Comparison of ENCODE assay signal across 8 mouse cellular contexts in genomic region chr11:62554163-62554855, GRCm38 (mm10). TPM values are rescaled to one million over a fixed set of nuclear protein-coding genes. Genes with fewer than 3 reads are reported as not detected.
DNase-seq lines count a peak whose midpoint lies in the region; ATAC-seq and TF ChIP-seq lines count a peak whose summit lies in the region.

No protein-coding gene starts in this region.

- H3K36me3 ChIP-seq in kidney, embryonic 16.5 days (ENCODE audit: insufficient read depth, low read length) = peaks cover 24% of the 10 kb centered on the region; the same call in 1 of the 2 replicates
- peaks cover 10% of the 10 kb centered on the region for H3K36me3 ChIP-seq in hindbrain, embryonic 16.5 days (ENCODE audit: control insufficient read depth, insufficient read depth, low read length)
- no peaks in the 10 kb centered on the region for H3K36me3 ChIP-seq in midbrain, embryonic 16.5 days (ENCODE audit: control insufficient read depth, insufficient read depth, low read length)
- H3K36me3 ChIP-seq in thymus, adult 2 months (ENCODE audit: control insufficient read depth, insufficient read depth, low read length) = peaks cover 21% of the 10 kb centered on the region

- H3K9ac ChIP-seq in kidney, embryonic 16.5 days (replicated peaks; ENCODE audit: low read length) = peak overlapping the region; percentile 42
- H3K9ac ChIP-seq in hindbrain, embryonic 16.5 days (ENCODE audit: low read depth, low read length) = 0 out of 2 replicates have a peak overlapping the region, but pooled peaks have one; percentile 22
- H3K9ac ChIP-seq in midbrain, embryonic 16.5 days (ENCODE audit: low read depth, low read length) = no peak overlapping the region; the same call in 1 of the 2 replicates

- no peak for DNase-seq in kidney, adult 9 months
- no peak for DNase-seq in right cerebral cortex, adult 18-20 months
- DNase-seq in thymus, adult 2 months = no peak
- DNase-seq in urinary bladder, postnatal 14 days (ENCODE audit: low spot score) = no peak

- no peaks in the 10 kb centered on the region for H3K27me3 ChIP-seq in kidney, embryonic 16.5 days (ENCODE audit: insufficient read depth, low read length)
- H3K27me3 ChIP-seq in hindbrain, embryonic 16.5 days (replicated peaks; ENCODE audit: control insufficient read depth, insufficient read depth, low read length) = no peaks in the 10 kb centered on the region
- H3K27me3 ChIP-seq in midbrain, embryonic 16.5 days (ENCODE audit: control insufficient read depth, insufficient read depth, low read depth, low read length) = no peaks in the 10 kb centered on the region
- H3K27me3 ChIP-seq in thymus, adult 2 months (ENCODE audit: control insufficient read depth, insufficient read depth, low read length) = no peaks in the 10 kb centered on the region

- H3K4me2 ChIP-seq in kidney, embryonic 16.5 days (replicated peaks; ENCODE audit: low read depth, low read length) = peak overlapping the region; percentile 98
- peak overlapping the region; percentile 80 for H3K4me2 ChIP-seq in hindbrain, embryonic 16.5 days (ENCODE audit: low read length)
- H3K4me2 ChIP-seq in midbrain, embryonic 16.5 days (ENCODE audit: low read length) = peak overlapping the region; percentile 99

- ATAC-seq in kidney, embryonic 16.5 days (ENCODE audit: low FRiP score, low TSS enrichment) = no peak
- ATAC-seq in hindbrain, embryonic 16.5 days = no peak
- ATAC-seq in midbrain, embryonic 16.5 days = no peak

- TF ChIP-seq POLR2A in bone marrow macrophage, adult 2 months (IDR thresholded peaks at IDR 0.05; ENCODE audit: borderline replicate concordance, low read depth, low read length) = no peak
- no peak for TF ChIP-seq POLR2A in thymus, adult 2 months (IDR thresholded peaks at IDR 0.05; ENCODE audit: control insufficient read depth, extremely low read depth, insufficient read depth, low read length, poor library complexity)

- no peaks in the 10 kb centered on the region for H3K9me3 ChIP-seq in kidney, embryonic 16.5 days (ENCODE audit: low read length)
- no peaks in the 10 kb centered on the region for H3K9me3 ChIP-seq in hindbrain, embryonic 16.5 days (ENCODE audit: control insufficient read depth, low read length)
- no peaks in the 10 kb centered on the region for H3K9me3 ChIP-seq in midbrain, embryonic 16.5 days (replicated peaks; ENCODE audit: control insufficient read depth, low read length, poor library complexity, severe bottlenecking)

- no peak overlapping the region for H3K27ac ChIP-seq in kidney, embryonic 16.5 days (ENCODE audit: low read length)
- no peak overlapping the region for H3K27ac ChIP-seq in bone marrow macrophage, adult 2 months (ENCODE audit: insufficient read depth, low read depth, low read length)
- H3K27ac ChIP-seq in hindbrain, embryonic 16.5 days (ENCODE audit: low read depth, low read length) = no peak overlapping the region
- H3K27ac ChIP-seq in midbrain, embryonic 16.5 days (ENCODE audit: low read length) = no peak overlapping the region
- no peak overlapping the region for H3K27ac ChIP-seq in thymus, adult 2 months (ENCODE audit: control insufficient read depth, insufficient read depth, low read length)

- H3K4me1 ChIP-seq in kidney, embryonic 16.5 days (ENCODE audit: insufficient read depth, low read length) = peaks cover 37% of the 10 kb centered on the region
- H3K4me1 ChIP-seq in bone marrow macrophage, adult 2 months (ENCODE audit: control insufficient read depth, insufficient read depth, low read length) = peaks cover 8% of the 10 kb centered on the region
- H3K4me1 ChIP-seq in hindbrain, embryonic 16.5 days (ENCODE audit: control insufficient read depth, insufficient read depth, low read depth, low read length) = peaks cover 25% of the 10 kb centered on the region
- H3K4me1 ChIP-seq in midbrain, embryonic 16.5 days (ENCODE audit: control insufficient read depth, insufficient read depth, low read length) = peaks cover 37% of the 10 kb centered on the region
- peaks cover 7% of the 10 kb centered on the region for H3K4me1 ChIP-seq in thymus, adult 2 months (replicated peaks; ENCODE audit: control insufficient read depth, insufficient read depth, low read length)

- TF ChIP-seq CTCF in bone marrow macrophage, adult 2 months (IDR thresholded peaks at IDR 0.05; ENCODE audit: low read depth, low read length) = no peak
- TF ChIP-seq CTCF in thymus, adult 2 months (IDR thresholded peaks at IDR 0.05; ENCODE audit: borderline replicate concordance, control insufficient read depth, extremely low read depth, insufficient read depth, low read length, poor library complexity) = no peak

- WGBS in kidney, embryonic 16.5 days = 71% methylated on average over 5 of the region's 5 CpGs
- WGBS in hindbrain, embryonic 16.5 days = 66% methylated on average over 5 of the region's 5 CpGs
- 70% methylated on average over 5 of the region's 5 CpGs for WGBS in midbrain, embryonic 16.5 days
- 42% methylated on average over 5 of the region's 5 CpGs for WGBS in thymus, adult 2 months

- peak overlapping the region; percentile 65 for H3K4me3 ChIP-seq in kidney, embryonic 16.5 days (ENCODE audit: low read length)
- H3K4me3 ChIP-seq in bone marrow macrophage, adult 2 months (ENCODE audit: insufficient read depth, low read length) = peak overlapping the region; percentile 61
- peak overlapping the region; percentile 48 for H3K4me3 ChIP-seq in hindbrain, embryonic 16.5 days (ENCODE audit: low read length)
- H3K4me3 ChIP-seq in midbrain, embryonic 16.5 days (ENCODE audit: low read depth, low read length) = peak overlapping the region; percentile 53
- no peak overlapping the region for H3K4me3 ChIP-seq in thymus, adult 2 months (ENCODE audit: control insufficient read depth, insufficient read depth, low read length)

RNA-seq across cellular contexts. Expression of gene Ubb, which starts 3.3 kb away (rescaled TPM):
- polyA plus RNA-seq in kidney, embryonic 16.5 days (2015; fragmentation: Nextera tagmentation; extraction: Ambion mirVana) = 3,284 and 3,391 TPM in 2 replicates
- polyA plus RNA-seq in bone marrow macrophage, adult 2 months (2012; ENCODE audit: insufficient read depth, insufficient read length, missing spikeins) = 902 and 1,063 TPM in 2 replicates
- 4,470 and 4,568 TPM in 2 replicates for polyA plus RNA-seq in hindbrain, embryonic 16.5 days (2015; fragmentation: Nextera tagmentation; extraction: Ambion mirVana)
- polyA plus RNA-seq in midbrain, embryonic 16.5 days (2015; fragmentation: Nextera tagmentation; extraction: Ambion mirVana) = 4,809 and 4,815 TPM in 2 replicates
- 2,301 and 2,384 TPM in 2 replicates for polyA plus RNA-seq in thymus, adult 2 months (2012; rRNA removed)

RNA-seq across cellular contexts. Expression of gene Cenpv, which starts 15.2 kb away (rescaled TPM):
- polyA plus RNA-seq in kidney, embryonic 16.5 days (2015; fragmentation: Nextera tagmentation; extraction: Ambion mirVana) = 7.6 and 17.7 TPM in 2 replicates
- 6.2 and 8.5 TPM in 2 replicates for polyA plus RNA-seq in bone marrow macrophage, adult 2 months (2012; ENCODE audit: insufficient read depth, insufficient read length, missing spikeins)
- polyA plus RNA-seq in hindbrain, embryonic 16.5 days (2015; fragmentation: Nextera tagmentation; extraction: Ambion mirVana) = 23.8 and 50.7 TPM in 2 replicates
- polyA plus RNA-seq in midbrain, embryonic 16.5 days (2015; fragmentation: Nextera tagmentation; extraction: Ambion mirVana) = 51.2 and 54.4 TPM in 2 replicates
- 12.9 and 13.7 TPM in 2 replicates for polyA plus RNA-seq in thymus, adult 2 months (2012; rRNA removed)

RNA-seq across cellular contexts. Expression of gene Trpv2, which starts 20.0 kb away (rescaled TPM):
- polyA plus RNA-seq in kidney, embryonic 16.5 days (2015; fragmentation: Nextera tagmentation; extraction: Ambion mirVana) = 4.6 and 6.6 TPM in 2 replicates
- 107 and 114 TPM in 2 replicates for polyA plus RNA-seq in bone marrow macrophage, adult 2 months (2012; ENCODE audit: insufficient read depth, insufficient read length, missing spikeins)
- polyA plus RNA-seq in hindbrain, embryonic 16.5 days (2015; fragmentation: Nextera tagmentation; extraction: Ambion mirVana) = 35.3 and 36.6 TPM in 2 replicates
- polyA plus RNA-seq in midbrain, embryonic 16.5 days (2015; fragmentation: Nextera tagmentation; extraction: Ambion mirVana) = 43.5 and 43.7 TPM in 2 replicates
- 95.4 and 96.0 TPM in 2 replicates for polyA plus RNA-seq in thymus, adult 2 months (2012; rRNA removed)
